Mouse (Mus musculus): Measurements from ENCODE around the gene Ccr6.

Gene Ccr6

DNA sequence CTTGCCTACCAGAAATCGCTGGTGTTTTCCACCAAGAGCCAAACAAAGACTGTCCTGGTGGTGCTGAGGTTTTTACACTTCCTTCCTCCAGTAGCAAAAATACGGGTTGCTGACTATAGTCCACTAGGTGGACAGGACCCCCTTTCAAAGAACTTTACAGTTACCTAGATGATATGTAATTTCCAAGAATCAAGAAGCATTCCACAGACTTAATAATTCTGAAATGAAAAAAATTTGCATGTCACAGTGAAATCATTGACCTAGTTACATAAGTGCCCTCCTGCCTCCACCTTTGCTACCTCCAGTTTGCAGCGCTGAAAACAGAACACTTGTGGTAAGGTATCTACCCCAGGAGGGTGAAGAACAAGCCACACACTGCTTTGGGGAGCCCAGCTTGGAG is at the start of gene Ccr6:
Gene Ccr6 (plus strand): TSS at position 301 of the 400 bp plus-strand sequence.
- no peak for DNase-seq (ENCODE audit: low spot score)

DNA sequence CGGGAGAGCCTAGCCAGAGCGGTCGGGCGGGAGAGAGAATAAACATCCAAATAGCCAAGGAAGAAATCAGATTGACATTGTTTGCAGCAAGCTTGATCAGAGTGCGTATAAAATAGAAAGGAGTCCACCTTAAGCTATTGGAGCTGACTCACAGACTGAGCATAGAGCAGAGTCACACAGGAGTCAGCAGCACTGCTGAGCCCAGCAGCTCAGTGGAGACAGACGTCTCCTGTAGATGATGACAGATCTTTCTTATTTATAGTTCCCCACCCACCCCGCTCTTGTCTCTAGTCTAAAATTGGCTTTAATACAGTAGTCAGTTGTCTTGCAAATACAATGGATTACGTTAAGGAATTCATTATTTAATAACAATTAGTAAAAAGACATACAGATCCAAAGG is 42.2 kb upstream of the Ccr6 start:
- DNase-seq (ENCODE audit: low spot score), result no peak

DNA sequence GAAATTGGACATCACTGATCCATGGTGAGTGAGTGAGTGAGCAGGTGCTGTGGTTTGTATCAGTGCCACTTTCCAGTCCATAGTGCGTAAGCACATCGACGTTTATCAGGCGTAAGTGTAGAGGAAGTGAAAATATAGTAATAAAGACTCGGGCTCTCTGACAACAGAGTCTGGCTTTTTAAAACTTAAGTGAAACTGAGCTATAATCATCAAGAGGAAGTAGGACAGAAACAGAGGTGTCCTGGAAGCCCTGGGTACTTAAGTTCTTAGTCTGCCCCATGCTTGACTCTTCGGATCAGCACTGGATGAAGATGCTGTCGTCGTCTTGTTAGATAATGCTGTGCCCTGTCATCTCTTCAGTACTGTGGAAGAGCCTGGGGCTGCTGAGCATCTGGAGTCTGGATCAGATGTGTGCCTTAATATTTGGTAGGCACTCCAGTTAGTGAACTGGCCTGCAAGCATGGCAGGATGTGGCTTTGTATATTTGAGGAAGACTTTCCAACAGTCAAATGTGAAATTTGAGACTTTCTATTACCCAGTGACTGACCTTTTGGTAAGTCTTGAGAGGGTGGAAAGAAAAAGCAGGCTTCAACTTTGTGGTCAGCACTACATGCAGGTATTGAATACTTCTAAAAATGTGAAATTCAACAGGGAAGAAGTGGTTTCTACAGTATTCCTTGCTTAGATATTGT is 40.0 kb upstream of the Ccr6 start:
- DNase-seq (ENCODE audit: low spot score), result no peak

DNA sequence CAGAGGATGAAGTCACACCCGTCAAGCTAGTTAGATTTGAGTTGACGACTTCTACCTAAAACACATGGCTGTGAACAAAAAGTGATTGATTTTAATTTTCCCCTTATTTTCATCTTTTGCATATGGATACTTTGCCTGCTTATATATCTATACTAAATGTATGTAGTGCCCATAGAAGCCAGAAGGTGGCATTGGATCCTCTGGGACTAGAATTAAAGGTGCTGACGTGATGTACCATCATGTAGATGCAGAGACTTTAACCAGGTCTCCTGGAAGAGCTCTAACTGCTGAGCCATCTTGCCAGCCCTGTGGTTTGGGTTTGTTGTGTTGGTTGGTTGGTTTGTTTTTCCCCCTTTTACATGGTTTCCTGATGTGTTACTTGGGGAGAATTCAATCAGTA is 38.2 kb upstream of the Ccr6 start:
- no peak for DNase-seq (ENCODE audit: low spot score)

DNA sequence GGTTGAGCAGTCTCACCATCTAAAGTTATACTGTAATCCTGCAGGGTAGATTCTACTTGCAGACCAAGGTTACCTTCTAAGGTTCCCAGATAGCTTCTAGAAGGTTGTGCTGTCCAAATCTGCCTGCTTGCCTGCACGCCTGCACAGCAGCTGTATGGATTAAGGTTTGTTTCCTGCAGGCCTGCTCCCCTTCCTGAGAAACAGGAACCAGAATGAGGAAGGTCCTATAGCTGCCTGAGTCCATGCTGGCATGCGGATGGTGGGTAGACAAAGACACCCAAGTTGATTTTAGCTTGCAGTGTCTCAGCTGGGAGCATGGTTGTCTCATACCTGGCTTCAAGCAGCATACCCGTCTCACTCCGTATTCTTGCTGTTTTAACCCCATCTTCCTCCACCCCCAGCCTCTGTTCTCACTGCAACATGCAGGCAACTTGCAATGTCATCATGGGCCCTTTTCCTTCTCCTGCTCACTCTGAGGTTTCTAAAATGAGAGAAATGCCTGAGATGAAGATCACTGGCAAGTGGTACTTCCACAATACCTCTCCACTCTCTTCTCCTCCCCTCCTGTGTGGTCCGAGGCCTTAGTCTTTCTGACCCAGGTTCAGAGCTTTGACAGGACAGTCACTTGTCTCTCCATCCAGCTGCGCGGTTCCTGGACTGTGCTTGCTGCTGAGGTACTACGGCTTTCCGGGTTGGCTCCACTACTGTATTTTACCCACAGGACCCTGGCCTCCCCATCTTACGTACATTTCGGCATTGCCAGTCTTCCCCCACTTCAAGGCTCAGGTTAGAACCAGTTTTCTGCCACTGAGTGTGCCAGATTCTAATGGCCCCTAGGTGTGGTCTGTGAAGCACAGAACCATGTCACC is 36.5 kb upstream of the Ccr6 start:
- no peak for DNase-seq (ENCODE audit: low spot score)

DNA sequence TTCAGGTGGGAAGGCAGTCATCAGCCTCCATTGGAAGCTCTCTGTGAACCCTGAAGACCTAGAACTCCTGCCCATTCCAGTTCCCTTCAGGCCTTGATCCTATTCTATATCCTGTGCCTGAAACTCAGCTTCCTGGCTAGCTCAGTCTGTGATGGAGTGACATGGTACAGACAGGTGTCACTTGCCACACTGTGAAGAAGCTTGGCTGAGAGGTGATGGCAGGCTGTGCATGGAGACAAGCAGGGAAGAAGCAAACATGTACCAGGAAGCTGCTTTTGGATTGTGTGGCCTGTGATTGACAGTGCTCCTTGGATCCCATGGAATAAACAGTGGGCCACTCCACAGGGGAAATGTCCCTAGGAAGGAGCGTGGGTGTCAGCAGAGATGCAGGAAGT is 35.9 kb upstream of the Ccr6 start:
- no peak for DNase-seq (ENCODE audit: low spot score)

DNA sequence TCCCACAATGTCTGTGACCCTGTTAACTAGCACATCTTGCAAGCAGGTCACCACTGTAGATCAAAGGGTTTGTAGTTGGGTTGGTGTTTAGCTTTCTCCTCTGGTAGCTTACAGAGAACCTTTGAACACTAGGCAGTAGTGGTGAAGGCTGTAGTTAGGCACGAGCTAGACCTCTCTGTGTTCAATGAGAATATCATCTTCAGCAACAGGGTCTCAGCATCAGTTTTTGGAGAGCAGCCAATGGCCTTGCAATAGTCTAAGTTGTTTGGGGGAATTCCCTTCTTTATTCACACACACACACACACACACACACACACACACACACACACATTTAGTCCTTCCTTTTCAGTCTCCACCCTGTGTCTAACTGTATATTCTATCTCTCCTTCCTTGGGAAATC is 32.4 kb upstream of the Ccr6 start:
- no peak for DNase-seq (ENCODE audit: low spot score)

DNA sequence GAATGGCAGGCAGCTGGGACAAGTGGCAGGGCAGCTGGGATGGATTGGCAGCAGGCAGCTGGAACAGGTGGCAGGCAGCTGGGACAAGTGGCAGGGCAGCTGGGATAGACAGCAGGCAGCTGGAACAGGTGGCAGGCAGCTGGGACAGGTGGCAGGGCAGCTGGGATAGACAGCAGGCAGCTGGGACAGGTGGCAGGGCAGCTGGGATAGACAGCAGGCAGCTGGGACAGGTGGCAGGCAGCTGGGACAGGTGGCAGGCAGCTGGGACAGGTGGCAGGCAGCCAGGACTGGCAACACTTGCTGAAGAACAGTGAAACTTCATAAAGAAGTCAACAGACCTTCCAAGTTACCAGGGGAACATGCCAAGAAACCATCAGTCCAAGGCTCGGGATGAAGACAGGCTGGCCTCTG is 30.6 kb upstream of the Ccr6 start:
- DNase-seq (ENCODE audit: low spot score), result peak; percentile 1

DNA sequence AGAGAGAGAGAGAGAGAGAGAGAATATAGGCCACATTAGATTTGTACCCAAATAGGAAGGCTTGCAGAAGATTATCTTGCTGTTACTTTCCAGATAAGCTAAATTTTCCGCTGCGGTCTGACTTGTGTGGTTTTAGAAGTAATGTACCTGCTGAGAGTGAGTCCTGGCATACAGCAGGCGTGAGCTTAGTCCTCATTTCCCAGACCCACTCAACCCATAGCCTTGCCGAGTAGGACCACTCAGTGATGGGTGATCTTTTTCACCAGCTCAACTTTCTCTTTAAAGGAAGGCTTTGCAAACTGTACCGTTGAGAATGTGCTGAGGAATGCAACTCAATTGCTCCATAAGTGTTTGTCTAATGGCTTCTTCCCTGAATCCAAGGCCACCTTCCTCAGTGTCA is 29.2 kb upstream of the Ccr6 start:
- no peak for DNase-seq (ENCODE audit: low spot score)

DNA sequence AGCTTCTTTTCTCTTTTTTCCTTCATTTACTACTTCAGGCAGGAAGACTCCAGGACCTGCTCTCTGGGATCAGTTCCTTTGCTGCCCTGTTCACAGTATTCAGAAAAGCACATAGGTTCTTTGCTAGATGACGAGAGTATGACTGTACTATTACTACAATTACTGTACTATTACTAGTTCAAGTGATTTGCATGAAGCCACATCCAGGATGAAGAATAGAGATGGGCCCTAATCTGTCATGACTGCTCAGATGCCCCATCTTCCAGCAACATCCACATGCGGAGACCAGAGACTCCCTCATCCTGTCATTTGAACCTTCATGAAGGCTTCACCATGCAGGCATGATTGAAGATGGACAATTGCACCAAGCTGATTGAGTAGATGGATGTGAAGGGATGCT is 26.1 kb upstream of the Ccr6 start:
- no peak for DNase-seq (ENCODE audit: low spot score)

DNA sequence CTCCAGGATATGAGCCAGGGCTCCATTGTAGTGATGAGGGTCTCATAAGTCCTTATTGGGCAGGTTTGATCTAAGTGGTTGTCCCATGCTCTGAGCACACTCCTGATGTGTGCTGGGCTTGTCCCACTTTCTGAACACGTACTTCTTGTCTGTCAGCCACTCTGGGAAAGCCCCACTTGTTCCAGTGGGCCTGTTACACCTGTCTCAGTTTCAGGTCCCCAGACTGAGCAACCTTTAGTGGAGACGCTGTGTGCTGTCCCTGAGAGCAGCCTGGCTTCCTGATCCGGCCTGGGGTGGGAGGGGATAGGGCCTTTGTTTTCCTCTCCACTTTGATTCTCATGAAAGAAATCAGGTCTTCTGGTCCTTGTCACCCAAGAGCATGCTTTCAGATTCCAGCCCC is 25.7 kb upstream of the Ccr6 start:
- DNase-seq (ENCODE audit: low spot score), result no peak

DNA sequence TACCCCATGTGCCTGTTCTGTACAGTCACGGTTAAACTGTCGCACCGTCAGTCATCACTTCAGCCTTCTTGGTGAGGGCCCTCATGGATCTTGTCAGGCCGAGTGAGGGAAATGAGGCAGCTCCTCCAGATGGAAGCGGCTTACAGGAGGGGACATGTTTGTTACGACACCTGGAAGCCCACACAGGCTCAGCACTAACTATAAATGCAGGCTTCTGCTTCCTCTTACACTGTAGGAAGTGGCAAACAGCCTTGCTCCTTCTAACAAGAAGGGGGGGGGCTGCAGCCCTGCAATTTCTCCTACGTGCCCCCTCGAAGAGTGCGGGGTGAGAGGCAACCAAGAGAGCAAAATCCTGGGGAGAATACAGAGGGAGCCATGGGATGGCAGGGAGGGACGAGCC is 25.2 kb upstream of the Ccr6 start:
- no peak for DNase-seq (ENCODE audit: low spot score)

DNA sequence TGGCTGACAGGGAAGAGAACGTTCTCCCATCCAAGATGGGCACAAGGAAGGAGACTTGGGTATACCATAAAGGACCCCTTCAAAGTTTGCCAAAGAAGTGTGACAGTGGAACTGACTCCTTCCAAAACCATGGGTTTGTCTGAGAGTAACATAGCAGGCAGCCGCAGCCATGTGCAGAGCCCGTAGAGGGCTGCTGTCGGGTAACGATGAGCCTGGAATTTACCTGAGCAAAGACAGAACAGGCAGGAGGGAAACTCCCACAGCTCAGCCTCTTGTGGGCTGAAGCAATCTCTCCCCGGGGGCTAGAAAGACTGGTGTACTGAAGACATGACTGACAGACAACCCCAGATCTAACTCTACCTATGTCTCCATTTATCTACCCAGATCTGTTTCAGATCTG is 24.4 kb upstream of the Ccr6 start:
- DNase-seq (ENCODE audit: low spot score), result no peak

DNA sequence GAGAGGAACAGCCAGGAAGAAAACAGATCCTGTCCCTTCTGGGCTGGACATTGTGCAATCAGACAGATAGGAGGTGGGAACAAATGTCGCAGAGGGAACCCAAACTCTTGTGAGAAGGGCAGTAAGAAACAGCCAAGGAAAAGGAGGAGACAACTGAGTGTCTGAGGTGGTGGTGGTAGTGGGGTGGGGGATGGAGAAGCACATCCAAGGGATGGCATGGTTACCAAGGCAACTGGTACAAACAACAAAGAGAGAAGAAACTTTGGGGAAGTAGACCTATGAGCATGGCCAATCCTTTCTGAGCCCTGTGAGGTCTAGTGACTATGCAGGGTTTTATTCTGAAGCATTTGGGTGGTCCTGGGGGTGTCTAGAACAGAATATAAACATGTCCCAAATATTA is 21.5 kb upstream of the Ccr6 start:
- no peak for DNase-seq (ENCODE audit: low spot score)

DNA sequence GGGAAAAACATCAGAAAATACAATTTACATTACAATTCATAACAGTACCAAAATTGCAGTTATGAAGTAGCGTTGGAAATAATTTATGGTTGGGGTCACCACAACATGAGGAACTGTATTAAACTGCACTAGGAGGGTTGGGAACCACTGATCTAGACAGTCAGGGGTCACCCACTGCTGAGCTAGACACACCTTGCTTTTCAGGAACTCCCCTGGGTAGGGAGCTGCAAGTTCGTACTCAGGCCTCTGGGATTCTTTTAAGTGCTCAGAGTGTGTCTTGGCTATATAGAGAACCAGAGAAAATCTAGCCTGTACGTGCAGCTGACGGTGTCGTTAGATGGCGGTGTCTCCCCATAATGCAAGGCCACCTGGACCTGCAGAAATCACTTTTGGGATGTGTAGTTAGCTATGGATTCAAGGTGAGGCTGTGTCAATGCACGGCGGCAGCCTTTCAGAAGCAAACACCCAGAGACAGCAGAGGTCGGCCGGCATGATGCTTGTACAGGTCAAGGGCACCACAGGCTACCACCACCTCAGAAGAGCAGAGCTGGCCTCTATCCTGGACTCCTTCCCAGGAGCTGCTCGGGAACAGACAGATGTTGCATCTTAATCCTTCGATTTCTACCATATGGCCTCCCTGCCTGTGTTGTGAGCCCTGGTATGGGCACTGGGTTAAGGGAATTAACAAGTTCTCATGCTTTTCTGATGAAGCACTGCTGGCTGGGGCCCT is 20.7 kb upstream of the Ccr6 start:
- no peak for DNase-seq (ENCODE audit: low spot score)

DNA sequence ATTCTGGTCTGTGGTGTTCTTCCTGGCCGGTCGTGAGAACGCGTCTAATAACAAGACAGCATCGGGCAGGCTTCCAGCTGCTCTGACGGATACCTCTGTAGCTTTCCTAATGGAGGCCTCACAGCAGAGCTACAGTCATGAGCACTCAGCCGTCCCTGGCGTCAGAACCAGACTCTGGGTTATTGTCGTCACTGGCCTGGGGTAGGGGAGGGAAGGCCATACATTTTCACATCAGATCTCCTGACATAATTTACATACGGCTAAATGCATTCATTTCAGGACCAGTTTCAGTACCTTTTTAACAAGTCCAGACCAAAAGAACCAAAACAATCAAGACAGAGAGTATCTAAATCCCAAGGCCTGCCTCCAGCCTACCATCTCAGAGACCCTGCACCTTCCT is 12.6 kb upstream of the Ccr6 start:
- DNase-seq (ENCODE audit: low spot score), result no peak

DNA sequence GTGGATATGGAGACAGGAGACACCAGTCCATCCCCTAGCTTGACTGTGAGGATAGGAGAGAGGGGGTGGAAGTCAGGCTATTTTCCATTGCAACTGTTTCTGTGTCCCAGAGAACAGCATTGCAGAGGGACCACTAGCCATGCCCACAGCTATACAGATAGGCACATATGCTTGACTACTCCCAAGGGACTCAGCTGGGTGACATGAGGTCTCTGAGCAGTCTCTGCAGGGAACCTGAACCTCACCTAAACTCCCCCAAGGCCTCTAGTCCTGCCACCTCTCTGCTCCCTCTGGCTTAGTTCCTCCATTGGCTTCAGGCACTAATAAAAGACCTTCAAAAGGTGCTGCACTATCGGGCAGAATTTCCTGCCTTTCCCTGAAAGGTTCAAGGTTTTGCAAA is 11.8 kb upstream of the Ccr6 start:
- DNase-seq (ENCODE audit: low spot score), result no peak

DNA sequence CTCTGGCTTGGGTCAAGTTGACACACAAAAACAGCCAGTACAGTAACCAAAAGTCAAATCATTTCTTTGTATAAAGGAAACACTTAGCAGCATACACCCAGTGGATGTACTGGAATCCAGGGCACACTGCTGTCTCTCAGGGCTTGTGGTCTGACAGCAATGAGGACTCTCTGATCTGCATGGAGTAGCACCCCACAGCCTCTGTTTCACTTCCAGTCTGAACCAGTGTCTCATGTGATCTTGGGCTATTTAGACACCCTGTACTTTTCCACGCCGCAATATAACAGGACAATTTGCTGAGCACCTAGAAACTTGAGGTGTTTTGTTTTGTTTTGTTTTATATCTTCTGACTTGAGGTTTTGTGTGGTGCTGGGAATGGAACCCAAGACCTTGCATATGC is 10.7 kb upstream of the Ccr6 start:
- no peak for DNase-seq (ENCODE audit: low spot score)

DNA sequence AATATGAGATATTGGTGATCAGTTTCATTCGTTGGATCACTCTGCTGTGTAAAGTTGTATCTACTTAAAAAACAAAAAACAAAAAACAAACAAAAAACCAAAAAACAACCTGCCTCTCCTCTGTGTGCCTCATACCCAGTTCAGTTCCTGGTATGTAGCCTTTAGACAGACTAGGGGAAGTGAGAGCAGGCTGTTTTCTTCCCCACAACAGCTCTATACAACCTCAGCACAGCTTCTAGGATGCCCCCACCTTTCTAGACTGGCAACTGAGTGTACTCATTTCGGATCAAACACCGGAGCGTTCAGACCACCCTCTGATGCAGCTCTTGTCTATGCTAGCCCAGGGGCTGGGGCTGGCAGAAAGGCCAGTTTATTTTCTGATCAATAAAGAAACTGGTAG is 10.1 kb upstream of the Ccr6 start:
- DNase-seq (ENCODE audit: low spot score), result no peak

DNA sequence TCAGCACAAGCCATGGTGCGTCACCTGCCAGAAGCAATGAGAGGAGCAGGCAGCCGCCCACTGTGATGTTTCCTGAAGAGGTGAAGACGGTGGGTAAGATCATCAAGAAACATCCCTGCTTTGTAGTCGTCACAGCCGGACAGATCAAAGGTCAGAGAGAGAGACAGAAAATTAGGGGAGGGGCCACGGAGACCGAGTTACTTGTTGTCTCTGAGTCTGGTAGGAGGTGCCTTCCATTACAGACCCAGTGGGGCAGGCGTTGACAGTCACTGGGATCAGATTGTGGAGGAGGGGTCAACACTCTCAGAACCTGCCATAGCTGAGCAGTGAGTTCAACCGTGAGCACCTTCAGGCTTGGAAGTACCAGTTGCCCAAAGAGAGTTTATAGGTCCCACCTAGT is 7.2 kb upstream of the Ccr6 start:
- no peak for DNase-seq (ENCODE audit: low spot score)

DNA sequence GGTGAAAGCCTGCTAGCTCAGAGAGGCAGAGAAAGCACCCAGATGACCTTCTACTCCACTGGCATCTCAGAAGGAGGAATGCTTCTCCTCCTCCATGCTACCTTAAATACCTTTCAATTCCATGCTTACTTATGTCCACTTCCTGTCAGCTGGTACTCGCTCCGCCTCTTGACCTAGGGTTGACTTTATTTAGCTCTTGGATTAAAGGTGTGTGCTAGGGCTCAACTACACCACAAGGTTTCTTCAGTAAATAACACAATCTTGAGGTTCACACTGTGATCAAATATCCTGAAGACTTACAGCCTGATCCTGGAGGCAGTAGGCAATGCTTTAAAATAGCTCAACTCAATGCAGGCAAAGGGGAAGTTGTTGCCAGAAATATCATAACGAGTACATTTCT is 6.2 kb upstream of the Ccr6 start:
- no peak for DNase-seq (ENCODE audit: low spot score)

DNA sequence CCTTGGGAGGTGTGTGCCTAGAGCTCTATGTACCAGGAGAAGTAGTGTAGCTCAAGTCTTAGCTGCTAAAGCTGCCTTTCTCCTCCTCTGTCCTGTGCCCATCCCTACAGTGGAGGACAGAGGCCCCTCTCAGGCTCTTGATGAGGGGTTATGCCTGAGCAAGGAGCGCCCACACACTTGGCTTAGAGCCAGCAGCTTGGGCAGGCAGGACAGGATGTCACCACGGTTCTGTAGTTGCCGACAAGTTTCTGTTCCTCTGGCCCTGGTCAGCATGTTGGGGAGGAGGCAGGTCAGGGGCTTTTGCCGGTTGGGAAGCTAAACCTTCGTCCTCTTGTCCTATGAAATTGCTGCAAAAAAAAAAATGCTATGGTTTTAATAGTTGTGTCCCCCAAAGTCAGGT is 3.8 kb upstream of the Ccr6 start:
- no peak for DNase-seq (ENCODE audit: low spot score)

DNA sequence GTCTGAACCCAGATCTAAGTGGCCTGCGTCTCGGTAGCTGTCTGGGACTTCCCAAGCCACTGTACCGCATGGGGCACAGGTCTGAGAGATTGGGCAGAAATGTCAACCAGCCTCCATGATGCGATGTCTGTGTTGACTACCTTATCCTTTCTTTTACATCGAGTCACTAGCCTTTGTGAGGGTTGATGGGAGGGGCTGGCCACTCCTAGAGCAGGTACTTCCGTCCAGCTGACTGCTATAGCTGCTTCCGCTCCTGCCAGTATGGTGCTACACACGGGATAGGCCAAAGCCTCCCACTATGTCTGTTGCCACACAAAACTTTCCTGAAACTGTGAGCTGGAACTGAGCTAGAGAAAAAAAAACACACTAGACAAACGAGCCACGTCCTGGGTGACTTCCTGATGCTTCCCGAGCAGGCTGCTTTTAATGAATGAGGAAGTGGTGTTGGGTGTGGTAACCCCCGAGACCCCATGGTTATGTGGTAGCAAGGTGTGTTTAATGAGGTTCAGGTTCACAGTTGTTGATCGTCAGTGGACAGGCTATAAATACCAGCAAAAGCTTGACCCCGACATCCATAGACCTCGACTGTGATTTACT is 2.1 kb upstream of the Ccr6 start:
- no peak for DNase-seq (ENCODE audit: low spot score)

Data from ovary, postnatal 14 days (tissue).